Mouse (Mus musculus): ENCODE data around the gene Atr.

GRCm38 (mm10) chr9:95953658-95954057, 96.3 kb downstream of the Atr start:
- TF ChIP-seq HCFC1 (IDR thresholded peaks at IDR 0.05; ENCODE audit: borderline replicate concordance, insufficient read depth, low read length) (no peak), ZNF384 (IDR thresholded peaks at IDR 0.05; ENCODE audit: low read depth, low read length) (no peak), MAFK (IDR thresholded peaks at IDR 0.05; ENCODE audit: insufficient read depth, low read depth, low read length) (no peak)
